Mouse (Mus musculus): ENCODE measurements around the gene Fbn1. TPM values are rescaled to one million over a fixed set of nuclear protein-coding genes. Genes with fewer than 3 reads are reported as not detected.

Fbn1 gene
- polyA plus RNA-seq, 2 experiments: 0.73 to 1.3 TPM

GRCm38 (mm10) chr2:125276692-125277091 lies 231.1 kb downstream of the Fbn1 start:
- no peaks in the 10 kb centered on the region for H3K36me3 ChIP-seq (replicated peaks; ENCODE audit: control insufficient read depth, insufficient read depth, low read depth)
- DNase-seq (ENCODE audit: low read depth in 3 of 3, low spot score in 3 of 3): no peak
- no peak for ATAC-seq (ENCODE audit: insufficient read depth)
- TF ChIP-seq CTCF (IDR thresholded peaks at IDR 0.05; ENCODE audit: low read depth) (no peak), EP300 (IDR thresholded peaks at IDR 0.05; ENCODE audit: low read depth) (no peak)
- 55% methylated on average over 5 of the region's 5 CpGs for WGBS (ENCODE audit: insufficient replicate concordance)
- no peaks in the 10 kb centered on the region for H3K4me1 ChIP-seq (replicated peaks; ENCODE audit: control insufficient read depth in 2 of 2, insufficient read depth in 2 of 2, low read length in 1 of 2)
- no peak overlapping the region for H3K9ac ChIP-seq (replicated peaks)
- no peak overlapping the region for H3K4me2 ChIP-seq (ENCODE audit: low read depth)
- H3K4me3 ChIP-seq (ENCODE audit: insufficient read depth in 1 of 2, low read depth in 2 of 2, low read length in 2 of 2): no peak overlapping the region
- no peaks in the 10 kb centered on the region for H3K9me3 ChIP-seq (ENCODE audit: control insufficient read depth, low read length)
- no peaks in the 10 kb centered on the region for H3K27me3 ChIP-seq (ENCODE audit: control insufficient read depth, insufficient read depth, low read length)
- no peak overlapping the region for H3K27ac ChIP-seq

GRCm38 (mm10) chr2:125275617-125276016 lies 232.2 kb downstream of the Fbn1 start:
- H3K27me3 ChIP-seq (ENCODE audit: control insufficient read depth, insufficient read depth, low read length): no peaks in the 10 kb centered on the region
- DNase-seq (ENCODE audit: low read depth in 3 of 3, low spot score in 3 of 3): no peak
- no peak overlapping the region for H3K9ac ChIP-seq (replicated peaks)
- H3K4me1 ChIP-seq (replicated peaks; ENCODE audit: control insufficient read depth in 2 of 2, insufficient read depth in 2 of 2, low read length in 1 of 2): no peaks in the 10 kb centered on the region
- H3K4me2 ChIP-seq (ENCODE audit: low read depth): no peak overlapping the region
- WGBS (ENCODE audit: insufficient replicate concordance): 65% methylated on average over 5 of the region's 5 CpGs
- H3K27ac ChIP-seq: no peak overlapping the region
- H3K9me3 ChIP-seq (ENCODE audit: control insufficient read depth, low read length): no peaks in the 10 kb centered on the region
- no peaks in the 10 kb centered on the region for H3K36me3 ChIP-seq (replicated peaks; ENCODE audit: control insufficient read depth, insufficient read depth, low read depth)
- ATAC-seq (ENCODE audit: insufficient read depth): no peak
- no peak overlapping the region for H3K4me3 ChIP-seq (ENCODE audit: insufficient read depth in 1 of 2, low read depth in 2 of 2, low read length in 2 of 2)
- no peak for TF ChIP-seq CTCF (IDR thresholded peaks at IDR 0.05; ENCODE audit: low read depth)
- TF ChIP-seq EP300 (IDR thresholded peaks at IDR 0.05; ENCODE audit: low read depth): no peak

GRCm38 (mm10) chr2:125268876-125269275 lies 238.9 kb downstream of the Fbn1 start:
- no peak overlapping the region for H3K4me2 ChIP-seq (ENCODE audit: low read depth)
- H3K36me3 ChIP-seq (replicated peaks; ENCODE audit: control insufficient read depth, insufficient read depth, low read depth): no peaks in the 10 kb centered on the region
- H3K27me3 ChIP-seq (ENCODE audit: control insufficient read depth, insufficient read depth, low read length): no peaks in the 10 kb centered on the region
- no peak overlapping the region for H3K27ac ChIP-seq
- no peaks in the 10 kb centered on the region for H3K4me1 ChIP-seq (replicated peaks; ENCODE audit: control insufficient read depth in 2 of 2, insufficient read depth in 2 of 2, low read length in 1 of 2)
- ATAC-seq (ENCODE audit: insufficient read depth) (no peak), DNase-seq (ENCODE audit: low read depth in 3 of 3, low spot score in 3 of 3) (no peak)
- 42% methylated on average over 1 of the region's 1 CpGs for WGBS (ENCODE audit: insufficient replicate concordance)
- TF ChIP-seq CTCF (IDR thresholded peaks at IDR 0.05; ENCODE audit: low read depth): no peak
- TF ChIP-seq EP300 (IDR thresholded peaks at IDR 0.05; ENCODE audit: low read depth): no peak
- no peak overlapping the region for H3K4me3 ChIP-seq (ENCODE audit: insufficient read depth in 1 of 2, low read depth in 2 of 2, low read length in 2 of 2)
- H3K9me3 ChIP-seq (ENCODE audit: control insufficient read depth, low read length): no peaks in the 10 kb centered on the region
- H3K9ac ChIP-seq (replicated peaks): no peak overlapping the region

GRCm38 (mm10) chr2:125263753-125264152 lies 244.0 kb downstream of the Fbn1 start:
- ATAC-seq (ENCODE audit: insufficient read depth): no peak
- Histone ChIP-seq H3K36me3 (replicated peaks; ENCODE audit: control insufficient read depth, insufficient read depth, low read depth) (peaks cover 10% of the 10 kb centered on the region), H3K9me3 (ENCODE audit: control insufficient read depth, low read length) (no peaks in the 10 kb centered on the region), H3K27me3 (ENCODE audit: control insufficient read depth, insufficient read depth, low read length) (no peaks in the 10 kb centered on the region), H3K4me2 (ENCODE audit: low read depth) (no peak overlapping the region), H3K9ac (replicated peaks) (no peak overlapping the region), H3K27ac (no peak overlapping the region), H3K4me3 (ENCODE audit: insufficient read depth in 1 of 2, low read depth in 2 of 2, low read length in 2 of 2) (no peak overlapping the region), H3K4me1 (replicated peaks; ENCODE audit: control insufficient read depth in 2 of 2, insufficient read depth in 2 of 2, low read length in 1 of 2) (no peaks in the 10 kb centered on the region)
- DNase-seq (ENCODE audit: low read depth in 3 of 3, low spot score in 3 of 3): no peak
- 28% methylated on average over 9 of the region's 9 CpGs for whole genome bisulfite sequencing (ENCODE audit: insufficient replicate concordance)
- no peak for TF ChIP-seq EP300 (IDR thresholded peaks at IDR 0.05; ENCODE audit: low read depth)
- TF ChIP-seq CTCF (IDR thresholded peaks at IDR 0.05; ENCODE audit: low read depth): no peak

GRCm38 (mm10) chr2:125263056-125263455 lies 244.7 kb downstream of the Fbn1 start:
- DNase-seq (ENCODE audit: low read depth in 3 of 3, low spot score in 3 of 3) (no peak), ATAC-seq (ENCODE audit: insufficient read depth) (no peak)
- no peaks in the 10 kb centered on the region for H3K9me3 ChIP-seq (ENCODE audit: control insufficient read depth, low read length)
- no peak overlapping the region for H3K4me2 ChIP-seq (ENCODE audit: low read depth)
- no peak overlapping the region for H3K4me3 ChIP-seq (ENCODE audit: insufficient read depth in 1 of 2, low read depth in 2 of 2, low read length in 2 of 2)
- H3K27me3 ChIP-seq (ENCODE audit: control insufficient read depth, insufficient read depth, low read length): no peaks in the 10 kb centered on the region
- no peak overlapping the region for H3K27ac ChIP-seq
- 28% methylated on average over 5 of the region's 5 CpGs for WGBS (ENCODE audit: insufficient replicate concordance)
- peaks cover 11% of the 10 kb centered on the region for H3K36me3 ChIP-seq (replicated peaks; ENCODE audit: control insufficient read depth, insufficient read depth, low read depth)
- no peaks in the 10 kb centered on the region for H3K4me1 ChIP-seq (replicated peaks; ENCODE audit: control insufficient read depth in 2 of 2, insufficient read depth in 2 of 2, low read length in 1 of 2)
- TF ChIP-seq EP300 (IDR thresholded peaks at IDR 0.05; ENCODE audit: low read depth) (no peak), CTCF (IDR thresholded peaks at IDR 0.05; ENCODE audit: low read depth) (no peak)
- H3K9ac ChIP-seq (replicated peaks): no peak overlapping the region

Measured in liver, embryonic 14.5 days (tissue).